Mouse (Mus musculus) stomach, embryonic 16.5 days (tissue): Measurements from ENCODE around the gene Erap1. TPM values are rescaled to one million over a fixed set of nuclear protein-coding genes. Genes with fewer than 3 reads are reported as not detected.
A peak's percentile ranks its signal among the peaks of the same experiment; 100 is the strongest.
"Not testable (repeated sequence)": the region's sequence is repeated elsewhere in the genome, so short reads cannot be mapped to it uniquely, and the experiment has no call there.

ENCODE experiments used
- ATAC-seq: fragments of 200-750 bp; cut with Nextera tagmentation; 2 replicates; pipeline ENCODE4 v1.8.0; 2017; ENCODE audit warnings: moderate number of reproducible peaks, moderate TSS enrichment; ENCODE audit not compliant: insufficient read depth, low FRiP score
- H3K27ac ChIP-seq: fragments of 300-500 bp; sonication (generic); 2 replicates; pipeline ENCODE4 v1.5.1; 2014; ENCODE audit warnings: low read length
- H3K27me3 ChIP-seq: fragments of 300-500 bp; sonication (generic); 2 replicates; pipeline ENCODE4 v1.6.1; 2014; ENCODE audit warnings: low read length, control low read depth, mixed read lengths; ENCODE audit not compliant: control insufficient read depth, insufficient read depth
- H3K36me3 ChIP-seq: fragments of 300-500 bp; sonication (generic); 2 replicates; pipeline ENCODE4 v1.6.1; 2014; ENCODE audit warnings: low read length; ENCODE audit not compliant: control insufficient read depth, insufficient read depth
- H3K4me1 ChIP-seq: fragments of 300-500 bp; sonication (generic); 2 replicates; pipeline ENCODE4 v1.6.1; 2014; ENCODE audit warnings: low read length, control low read depth, mixed read lengths; ENCODE audit not compliant: control insufficient read depth, insufficient read depth
- H3K4me2 ChIP-seq: fragments of 300-500 bp; sonication (generic); 2 replicates; pipeline ENCODE4 v1.6.1; 2014; ENCODE audit warnings: low read depth, low read length, mixed read lengths
- H3K4me3 ChIP-seq: fragments of 300-500 bp; sonication (generic); replicated peaks from 2 replicates; pipeline ENCODE4 v1.5.1; 2014; ENCODE audit warnings: mild to moderate bottlenecking, low read length
- H3K9ac ChIP-seq: fragments of 300-500 bp; sonication (generic); 2 replicates; pipeline ENCODE4 v1.6.1; 2014; ENCODE audit warnings: low read length
- H3K9me3 ChIP-seq: fragments of 300-500 bp; sonication (generic); replicated peaks from 2 replicates; pipeline ENCODE4 v1.6.1; 2016; ENCODE audit warnings: low read length, control low read depth; ENCODE audit not compliant: control insufficient read depth
- WGBS: fragments of 180-500 bp; shearing (Covaris S2); extraction: QIAGEN DNeasy Blood & Tissue Kit; methylation state at CpG from one replicate; pipeline ENCODE4 v1.1.7; 2014; 5-methylcytosine and 5-hydroxymethylcytosine counted together
- polyA plus RNA-seq: library from polyadenylated mRNA; unstranded; fragments of >200 nt; fragmentation: Nextera tagmentation; extraction: Ambion mirVana; gene quantifications from 2 replicates; pipeline ENCODE4 v1.2.1, GENCODE M21; 2015

The Erap1 gene
- polyA plus RNA-seq, 1 experiment from 2014 or later = 30.2 TPM

DNA sequence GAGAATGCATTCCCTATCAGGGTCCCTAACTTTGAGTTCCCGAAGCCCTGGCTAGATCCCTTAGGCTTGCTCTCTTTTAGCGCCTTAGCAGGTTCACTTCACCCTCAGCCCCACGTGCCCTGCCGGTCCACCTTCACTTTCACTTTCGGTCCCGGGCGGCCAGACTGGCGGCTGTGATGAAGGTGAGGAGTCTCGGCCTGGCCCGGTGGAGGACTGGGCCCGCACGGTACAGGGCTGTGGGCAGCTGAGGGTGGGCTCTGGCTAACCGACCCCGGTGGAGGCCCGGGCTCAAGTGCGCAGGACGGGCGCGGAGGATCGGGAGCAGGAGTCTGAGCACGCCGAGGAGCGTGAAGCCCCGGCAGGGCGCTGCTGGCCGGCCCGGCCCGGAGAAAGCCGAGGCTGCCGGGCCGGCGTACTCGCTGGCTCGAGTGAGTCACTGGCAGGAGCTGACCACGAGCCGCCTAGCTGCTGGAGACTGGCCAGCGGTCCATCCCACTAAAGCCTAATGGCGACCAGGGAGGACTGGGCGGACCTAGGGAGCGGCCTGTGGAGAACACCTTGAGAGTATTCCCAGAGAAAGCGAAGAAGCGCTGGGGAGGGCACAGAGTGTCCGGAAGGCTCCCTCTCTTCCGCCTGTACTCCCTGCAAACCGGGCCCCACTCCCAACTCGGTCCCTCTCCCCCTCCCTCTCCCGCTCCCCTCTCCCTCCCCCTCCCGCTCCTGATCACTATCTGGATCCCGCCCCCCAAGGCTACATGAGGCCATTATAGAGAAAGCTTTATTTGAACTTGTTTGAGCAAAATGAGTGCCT is 549 bp downstream of the Erap1 start:
- peak overlapping the region; percentile 98 for H3K4me3 ChIP-seq
- H3K4me2 ChIP-seq = peak overlapping the region; percentile 97
- H3K4me1 ChIP-seq = no peaks in the 10 kb centered on the region
- WGBS = under 1% methylated on average over 45 of the region's 49 CpGs
- no peaks in the 10 kb centered on the region for H3K27me3 ChIP-seq
- H3K9me3 ChIP-seq = no peaks in the 10 kb centered on the region
- ATAC-seq = peak; percentile 88
- peak overlapping the region; percentile 99 for H3K9ac ChIP-seq
- H3K36me3 ChIP-seq = no peaks in the 10 kb centered on the region
- H3K27ac ChIP-seq = peak overlapping the region; percentile 98

DNA sequence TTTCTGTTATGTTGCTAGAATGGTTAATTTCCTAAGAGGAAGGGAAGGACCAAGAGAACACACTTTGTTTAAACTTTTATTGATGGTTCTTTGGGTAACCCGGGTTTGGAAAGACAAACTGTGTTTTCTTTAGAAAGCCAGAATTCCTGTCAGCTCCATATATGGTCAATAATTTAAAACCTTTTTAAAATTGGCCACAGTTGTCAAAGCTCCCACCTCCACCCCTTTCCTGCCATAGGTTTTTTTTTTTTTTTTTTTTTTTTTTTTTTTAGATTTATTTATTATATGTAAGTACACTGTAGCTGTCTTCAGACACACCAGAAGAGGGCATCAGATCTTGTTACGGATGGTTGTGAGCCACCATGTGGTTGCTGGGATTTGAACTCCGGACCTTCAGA is 1.2 kb downstream of the Erap1 start:
- H3K4me2 ChIP-seq = peak overlapping the region; percentile 97
- H3K27ac ChIP-seq, H3K36me3 ChIP-seq, H3K27me3 ChIP-seq, H3K4me1 ChIP-seq, H3K9me3 ChIP-seq, H3K9ac ChIP-seq, ATAC-seq: not testable (repeated sequence)
- WGBS = 63% methylated on average over 3 of the region's 3 CpGs
- H3K4me3 ChIP-seq = peak overlapping the region; percentile 98

DNA sequence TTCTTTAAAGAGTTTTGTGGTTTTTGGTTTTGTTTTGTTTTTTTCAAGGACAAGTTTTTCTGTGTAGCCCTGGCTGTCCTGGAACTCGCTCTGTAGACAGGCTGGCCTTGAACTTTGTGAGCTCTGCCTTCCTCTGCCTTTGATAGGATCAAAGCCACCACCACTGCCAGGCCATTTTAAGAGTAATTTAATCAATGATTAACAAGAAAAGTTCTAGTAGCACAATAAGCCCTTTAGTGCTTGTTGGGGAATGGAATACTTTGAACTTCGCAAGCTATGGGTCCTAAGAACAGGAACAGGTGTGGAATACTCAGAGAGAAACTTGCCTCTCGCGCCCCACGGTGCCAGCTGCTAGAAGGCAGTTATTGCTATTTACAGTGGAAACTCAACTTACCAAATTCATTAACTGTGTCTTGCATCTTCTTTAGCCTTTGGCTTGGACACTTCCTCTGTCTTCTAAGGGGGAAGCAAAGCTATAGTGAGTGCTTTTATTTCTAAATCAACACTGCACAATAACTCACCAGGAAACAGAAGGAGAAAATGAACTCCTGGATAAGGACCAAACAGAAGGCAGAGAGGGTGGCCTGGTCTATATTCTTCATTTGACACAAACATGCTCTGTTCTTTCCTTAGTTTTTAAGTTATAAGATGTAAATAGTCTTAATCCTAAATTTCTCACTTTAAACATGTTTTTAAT is 56.3 kb downstream of the Erap1 start:
- WGBS = 85% methylated on average over 5 of the region's 5 CpGs
- H3K9ac ChIP-seq = no peak overlapping the region
- H3K27me3 ChIP-seq = no peaks in the 10 kb centered on the region
- H3K4me1 ChIP-seq = no peaks in the 10 kb centered on the region
- H3K27ac ChIP-seq = no peak overlapping the region
- no peak for ATAC-seq
- H3K9me3 ChIP-seq = no peaks in the 10 kb centered on the region
- H3K4me2 ChIP-seq = no peak overlapping the region
- H3K36me3 ChIP-seq = peaks cover 14% of the 10 kb centered on the region
- H3K4me3 ChIP-seq = no peak overlapping the region

DNA sequence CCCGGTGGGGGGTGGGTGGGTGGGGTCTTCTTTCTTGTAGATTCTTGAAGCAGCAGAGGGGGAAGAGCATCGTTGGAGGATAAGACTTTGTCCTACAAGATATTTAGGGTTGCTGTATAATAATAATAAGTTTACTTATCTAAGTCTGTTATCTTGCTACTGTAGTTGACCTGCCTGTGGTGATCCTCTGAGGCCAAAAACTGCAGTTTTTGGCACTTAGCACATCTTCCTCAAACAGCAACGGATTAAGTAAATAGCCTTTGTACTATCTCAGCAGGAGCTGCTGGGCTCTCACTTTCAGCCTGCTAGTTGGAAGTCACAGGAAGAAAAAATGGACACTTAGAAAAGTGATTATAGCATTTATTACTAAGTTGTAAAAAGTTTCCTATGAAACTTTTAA is 56.9 kb downstream of the Erap1 start:
- H3K9me3 ChIP-seq = no peaks in the 10 kb centered on the region
- no peaks in the 10 kb centered on the region for H3K4me1 ChIP-seq
- H3K4me3 ChIP-seq = no peak overlapping the region
- H3K9ac ChIP-seq = no peak overlapping the region
- no peaks in the 10 kb centered on the region for H3K27me3 ChIP-seq
- no peak overlapping the region for H3K4me2 ChIP-seq
- no peak for ATAC-seq
- no peak overlapping the region for H3K27ac ChIP-seq
- H3K36me3 ChIP-seq = peaks cover 9% of the 10 kb centered on the region
- 68% methylated on average over 3 of the region's 3 CpGs for WGBS

DNA sequence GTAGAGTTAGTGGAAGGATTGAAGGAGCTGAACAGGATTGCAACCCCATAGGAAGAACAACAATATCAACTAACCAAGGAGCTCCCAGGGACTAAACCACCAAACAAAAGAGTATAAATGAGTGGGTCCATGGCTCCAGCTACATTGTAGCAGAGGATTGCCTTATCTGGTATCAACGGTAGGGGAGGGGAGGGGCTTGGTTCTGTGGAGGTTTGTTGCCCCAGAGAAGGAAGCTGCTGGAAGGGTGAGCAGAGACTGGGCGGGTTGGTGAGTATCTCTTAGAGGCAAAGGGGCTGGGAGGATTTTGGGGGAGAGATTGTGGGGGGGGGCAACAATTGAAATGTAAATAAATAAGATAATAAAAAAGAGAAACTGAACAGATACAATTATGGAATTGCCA is 79.6 kb downstream of the Erap1 start:
- 68% methylated on average over 2 of the region's 2 CpGs for WGBS
- peaks cover 15% of the 10 kb centered on the region for H3K36me3 ChIP-seq
- no peaks in the 10 kb centered on the region for H3K4me1 ChIP-seq
- no peak overlapping the region for H3K9ac ChIP-seq
- no peak overlapping the region for H3K4me3 ChIP-seq
- no peak overlapping the region for H3K4me2 ChIP-seq
- H3K27ac ChIP-seq = no peak overlapping the region
- ATAC-seq = no peak
- no peaks in the 10 kb centered on the region for H3K9me3 ChIP-seq
- H3K27me3 ChIP-seq = no peaks in the 10 kb centered on the region

DNA sequence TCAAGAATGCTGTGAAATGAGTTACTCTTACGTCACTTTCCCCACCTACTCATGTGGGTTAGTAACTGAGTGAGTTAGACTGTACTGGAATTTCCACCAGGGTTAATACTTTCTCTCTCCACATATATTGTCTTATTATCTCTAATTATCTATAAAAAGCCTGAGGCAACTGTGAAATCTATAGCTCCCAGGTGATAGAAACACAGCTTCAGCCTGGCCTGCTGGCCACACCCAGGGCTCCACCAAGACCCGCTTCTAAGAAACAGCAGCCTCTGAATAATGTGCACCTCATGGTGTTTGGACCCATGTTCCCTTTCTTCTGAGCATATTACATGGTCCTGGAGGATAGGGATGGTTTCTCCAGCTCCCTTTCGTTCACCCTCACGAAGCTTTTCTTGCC is 94.4 kb downstream of the Erap1 start:
- H3K4me1 ChIP-seq = no peaks in the 10 kb centered on the region
- H3K27ac ChIP-seq = no peak overlapping the region
- no peak overlapping the region for H3K4me3 ChIP-seq
- H3K4me2 ChIP-seq = no peak overlapping the region
- no peaks in the 10 kb centered on the region for H3K9me3 ChIP-seq
- 86% methylated on average over 4 of the region's 4 CpGs for WGBS
- no peak overlapping the region for H3K9ac ChIP-seq
- H3K27me3 ChIP-seq = no peaks in the 10 kb centered on the region
- ATAC-seq = no peak
- H3K36me3 ChIP-seq = no peaks in the 10 kb centered on the region; the same call in 1 of the 2 replicates

DNA sequence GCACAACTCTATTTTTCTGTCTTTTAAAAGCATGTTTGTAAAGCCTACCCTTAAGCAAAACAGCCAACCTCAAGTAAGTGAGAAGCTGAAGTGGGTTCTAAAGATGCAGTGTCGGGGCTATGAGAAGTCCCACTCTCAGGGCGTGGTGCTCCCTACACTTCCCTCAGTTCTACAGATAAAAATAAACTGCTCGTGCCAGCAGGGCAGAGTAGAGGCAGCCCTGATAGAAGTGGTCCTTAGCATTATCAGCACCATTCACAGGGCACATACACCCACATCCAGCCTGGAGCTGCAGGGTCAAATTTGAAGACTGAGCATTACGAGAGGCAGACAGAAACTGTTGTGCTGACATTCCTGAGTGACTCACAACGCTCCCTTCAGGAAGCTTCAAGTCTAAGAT is 96.5 kb downstream of the Erap1 start:
- H3K4me1 ChIP-seq = no peaks in the 10 kb centered on the region
- no peak for ATAC-seq
- H3K4me2 ChIP-seq = no peak overlapping the region
- H3K27ac ChIP-seq = no peak overlapping the region
- H3K27me3 ChIP-seq = no peaks in the 10 kb centered on the region
- H3K9me3 ChIP-seq = no peaks in the 10 kb centered on the region
- H3K4me3 ChIP-seq = no peak overlapping the region
- H3K36me3 ChIP-seq = peaks cover 3% of the 10 kb centered on the region; the same call in 1 of the 2 replicates
- H3K9ac ChIP-seq = no peak overlapping the region
- WGBS = 78% methylated on average over 5 of the region's 5 CpGs

DNA sequence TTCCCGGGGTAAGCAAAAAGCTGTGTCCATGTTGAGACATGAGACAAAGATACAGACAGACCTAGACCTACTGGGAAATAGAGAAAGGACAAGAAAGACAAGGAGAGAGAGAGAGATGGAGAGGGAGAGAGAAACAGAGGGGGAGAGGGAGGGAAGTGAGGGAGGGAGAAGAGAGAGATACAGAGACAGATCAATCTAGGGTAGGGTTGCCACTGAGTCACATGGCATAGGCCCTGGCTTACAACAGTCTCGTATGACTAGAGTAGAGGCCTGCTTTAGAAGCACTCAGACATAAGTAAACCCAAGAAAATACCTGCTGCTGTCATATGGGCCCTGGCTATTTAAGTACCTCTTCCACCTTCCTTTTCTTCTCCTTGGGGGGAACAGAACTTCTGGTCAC is 97.0 kb downstream of the Erap1 start:
- no peak overlapping the region for H3K27ac ChIP-seq
- WGBS = 78% methylated on average over 2 of the region's 2 CpGs
- H3K9me3 ChIP-seq = no peaks in the 10 kb centered on the region
- no peak for ATAC-seq
- H3K36me3 ChIP-seq = peaks cover 3% of the 10 kb centered on the region; the same call in 1 of the 2 replicates
- H3K4me3 ChIP-seq = no peak overlapping the region
- H3K9ac ChIP-seq = no peak overlapping the region
- no peaks in the 10 kb centered on the region for H3K4me1 ChIP-seq
- H3K4me2 ChIP-seq = no peak overlapping the region
- no peaks in the 10 kb centered on the region for H3K27me3 ChIP-seq
